Mouse (Mus musculus): ENCODE data around the gene Atp8b2.

DNA sequence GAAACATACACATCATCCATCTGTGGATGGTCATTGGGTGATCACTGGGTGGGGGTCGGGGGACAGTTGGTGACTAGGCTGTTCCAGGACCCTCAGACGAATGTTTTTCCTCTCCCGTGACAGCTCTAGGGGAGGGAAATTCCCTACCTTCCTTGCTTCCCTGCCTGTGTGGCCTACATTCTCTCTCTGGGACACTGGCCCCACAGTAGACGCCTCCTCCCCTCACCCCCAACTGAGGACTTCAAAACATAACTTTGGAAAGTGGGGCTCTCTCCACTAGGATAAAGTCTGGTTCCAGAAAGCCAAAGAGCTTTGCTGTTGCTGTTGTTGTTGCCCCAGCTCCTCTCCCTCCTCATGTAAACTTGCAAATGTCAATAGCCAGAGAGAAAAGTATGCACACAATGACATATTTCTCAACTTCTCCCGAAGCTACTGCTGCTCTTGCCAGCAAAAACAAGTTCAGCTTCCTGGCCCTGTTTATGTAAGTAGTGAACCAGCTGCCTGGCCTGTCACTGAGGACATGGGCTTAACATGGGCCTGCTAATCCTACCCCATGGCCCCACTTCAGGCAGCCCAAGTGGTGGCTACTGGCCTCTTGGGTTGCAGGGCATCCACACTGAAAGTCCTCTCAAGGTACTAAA, 64.3 kb downstream of the Atp8b2 start:
- TF ChIP-seq CTCF (IDR thresholded peaks at IDR 0.05; ENCODE audit: extremely low read depth, insufficient read depth, low read length) (no peak), POLR2A (IDR thresholded peaks at IDR 0.05; ENCODE audit: extremely low read depth, insufficient read depth, low read length) (no peak)

All from cortical plate, adult 2 months (tissue).